Mouse (Mus musculus) MEL (cell line): ENCODE results near the gene Ugt1a9. TPM values are rescaled to one million over a fixed set of nuclear protein-coding genes. Genes with fewer than 3 reads are reported as not detected.
"Not testable (repeated sequence)": the region's sequence is repeated elsewhere in the genome, so short reads cannot be mapped to it uniquely, and the experiment has no call there.

ENCODE experiments used
- DNase-seq: peaks from one replicate; pipeline ENCODE4 v3.0.0; 2011; ENCODE audit warnings: low read depth, low spot score
- H3K27ac ChIP-seq: 2 replicates; pipeline ENCODE4 v1.5.1; 2012; ENCODE audit warnings: low read depth, mild to moderate bottlenecking, control low read depth, low read length, moderate library complexity; ENCODE audit not compliant: control insufficient read depth
- H3K27me3 ChIP-seq, 2 experiments: fragments of 150-350 bp in 1 of 2; sonication (generic) in 1 of 2; 2 replicates each; pipeline ENCODE4 v1.6.1; 2012; ENCODE audit warnings: low read length in 2 of 2, mild to moderate bottlenecking in 2 of 2, improper control_type of control experiment in 1 of 2, moderate library complexity in 1 of 2; ENCODE audit not compliant: insufficient read depth in 2 of 2, control insufficient read depth in 1 of 2
- H3K36me3 ChIP-seq, 2 experiments: 2 replicates each; pipeline ENCODE4 v1.6.1; 2012 to 2014; ENCODE audit warnings: low read length in 2 of 2, improper control_type of control experiment in 1 of 2, inconsistent platforms in 1 of 2, mild to moderate bottlenecking in 1 of 2; ENCODE audit not compliant: insufficient read depth in 2 of 2, control insufficient read depth in 1 of 2
- H3K4me1 ChIP-seq, 2 experiments: fragments of 150-350 bp in 1 of 2; sonication (generic) in 1 of 2; 2 replicates each; pipeline ENCODE4 v1.6.1; 2012; ENCODE audit warnings: low read length in 2 of 2, improper control_type of control experiment in 1 of 2, mild to moderate bottlenecking in 1 of 2; ENCODE audit not compliant: insufficient read depth in 2 of 2, control insufficient read depth in 1 of 2
- H3K4me3 ChIP-seq, 2 experiments: fragments of 150-350 bp in 1 of 2; sonication (generic) in 1 of 2; 2 replicates each; pipeline ENCODE4 v1.5.1; 2012; ENCODE audit warnings: low read depth in 2 of 2, low read length in 2 of 2, mild to moderate bottlenecking in 2 of 2, moderate library complexity in 2 of 2, control low read depth in 1 of 2, improper control_type of control experiment in 1 of 2; ENCODE audit not compliant: control insufficient read depth in 1 of 2, insufficient read depth in 1 of 2
- H3K79me2 ChIP-seq: 2 replicates; pipeline ENCODE4 v1.6.1; 2012; ENCODE audit warnings: mild to moderate bottlenecking, low read length, moderate library complexity; ENCODE audit not compliant: control insufficient read depth, poor library complexity, insufficient read depth
- H3K9ac ChIP-seq: 2 replicates; pipeline ENCODE4 v1.6.1; 2012; ENCODE audit warnings: low read depth, mild to moderate bottlenecking, control low read depth, low read length, moderate library complexity; ENCODE audit not compliant: control insufficient read depth, poor library complexity, severe bottlenecking
- H3K9me3 ChIP-seq: fragments of 150-350 bp; sonication (generic); replicated peaks from 2 replicates; pipeline ENCODE4 v1.6.1; 2012; ENCODE audit warnings: mild to moderate bottlenecking, low read length, improper control_type of control experiment, moderate library complexity; ENCODE audit not compliant: insufficient read depth
- CTCF ChIP-seq, 3 experiments: IDR thresholded peaks in 2 of 3; conservative IDR thresholded peaks in 1 of 3; 2 replicates each; pipeline ENCODE4 v1.5.1; 2011 to 2012; ENCODE audit warnings: low read length in 3 of 3, low read depth in 2 of 3, mild to moderate bottlenecking in 2 of 3, improper control_type of control experiment in 1 of 3, inconsistent platforms in 1 of 3, mixed read lengths in 1 of 3, moderate library complexity in 1 of 3; ENCODE audit not compliant: control insufficient read depth in 1 of 3, insufficient read depth in 1 of 3, poor library complexity in 1 of 3, severe bottlenecking in 1 of 3
- ETS1 ChIP-seq: IDR thresholded peaks from 2 replicates; pipeline ENCODE4 v1.6.1; 2012; ENCODE audit warnings: low read depth, mild to moderate bottlenecking, inconsistent platforms, low read length, improper control_type of control experiment, moderate library complexity
- RAD21 ChIP-seq: IDR thresholded peaks from 2 replicates; pipeline ENCODE4 v1.6.1; 2011; ENCODE audit warnings: mild to moderate bottlenecking, low read depth, low read length, improper control_type of control experiment
- RCOR1 ChIP-seq: IDR thresholded peaks from 2 replicates; pipeline ENCODE4 v1.6.1; 2012; ENCODE audit warnings: low read depth, mild to moderate bottlenecking, inconsistent platforms, low read length, improper control_type of control experiment
- SMC3 ChIP-seq: IDR thresholded peaks from 2 replicates; pipeline ENCODE4 v1.6.1; 2011; ENCODE audit warnings: low read depth, low read length, improper control_type of control experiment
- ZC3H11A ChIP-seq: IDR thresholded peaks from 2 replicates; pipeline ENCODE4 v1.6.1; 2012; ENCODE audit warnings: low read depth, mild to moderate bottlenecking, inconsistent platforms, low read length, improper control_type of control experiment
- polyA plus RNA-seq, 2 experiments: library from polyadenylated mRNA; stranded (reverse) in 1 of 2; unstranded in 1 of 2; fragments of >175 nt in 1 of 2; fragments of >200 nt in 1 of 2; gene quantifications; 2 replicates each; pipeline versions ENCODE4 v1.2.1 to v1.2.4; 2012; ENCODE audit warnings: low replicate concordance in 2 of 2, low read depth in 1 of 2; ENCODE audit not compliant: insufficient read length in 2 of 2, insufficient read depth in 1 of 2, missing spikeins in 1 of 2
- total RNA-seq: library from RNA; depleted of rRNA; stranded (reverse); fragments of 300-350 nt; gene quantifications from 2 replicates; pipeline ENCODE4 v1.2.3, GENCODE M21; 2012

The Ugt1a9 gene
- total and polyA plus RNA-seq, 3 experiments = not detected

GRCm38 (mm10) chr1:88138145-88138544, 67.5 kb downstream of the Ugt1a9 start:
- Histone ChIP-seq H3K4me1 (no peaks in the 10 kb centered on the region), H3K9me3 (no peaks in the 10 kb centered on the region), H3K36me3 (no peaks in the 10 kb centered on the region), H3K79me2 (no peaks in the 10 kb centered on the region), H3K27ac (no peak overlapping the region), H3K9ac (no peak overlapping the region), H3K4me3 (no peak overlapping the region), H3K27me3 (no peaks in the 10 kb centered on the region)
- DNase-seq = no peak
- TF ChIP-seq ZC3H11A = no peak
- no peak for TF ChIP-seq RCOR1
- TF ChIP-seq ETS1 = no peak

DNA sequence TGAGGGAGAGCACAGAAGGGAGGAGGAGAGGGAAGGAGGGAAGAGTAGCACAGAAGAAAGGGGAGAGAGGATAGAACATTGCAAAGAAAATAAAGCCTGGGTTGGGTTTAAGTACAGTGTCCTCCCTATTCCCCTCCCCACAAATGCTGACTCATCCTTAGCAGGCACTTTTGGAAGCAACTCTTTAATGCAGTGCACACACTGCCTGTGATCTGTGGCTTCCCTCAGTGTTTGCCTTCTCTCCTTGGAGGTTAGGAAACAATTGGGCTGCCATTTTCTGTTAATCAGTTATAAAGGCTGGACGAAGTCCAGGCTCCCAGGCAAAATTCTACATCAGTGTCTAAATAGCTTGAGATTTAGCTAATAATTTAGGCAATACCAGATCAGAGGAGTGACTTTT, 69.9 kb downstream of the Ugt1a9 start:
- H3K9me3 ChIP-seq, H3K27ac ChIP-seq, DNase-seq, H3K79me2 ChIP-seq, H3K4me1 ChIP-seq, H3K27me3 ChIP-seq, H3K9ac ChIP-seq, H3K36me3 ChIP-seq, H3K4me3 ChIP-seq: not testable (repeated sequence)

- not testable (repeated sequence) for H3K9me3 ChIP-seq, H3K79me2 ChIP-seq, H3K27me3 ChIP-seq, H3K9ac ChIP-seq, H3K4me3 ChIP-seq
- DNase-seq = peak; percentile 40
- peak; percentile 33 to 55 (median 44); a peak in 4 of 6 replicates for TF ChIP-seq CTCF (IDR thresholded peaks at IDR 0.05 in 2 of 3, conservative IDR thresholded peaks at IDR 0.05 in 1 of 3; ENCODE audit: control insufficient read depth in 1 of 3, insufficient read depth in 1 of 3, low read depth in 2 of 3, low read length in 3 of 3, poor library complexity in 1 of 3, severe bottlenecking in 1 of 3)
- TF ChIP-seq RAD21 = peak; percentile 33
- peak; percentile 41 for TF ChIP-seq SMC3
- TF ChIP-seq, all 39 proteins: peak for 3; not testable (repeated sequence) for 36
- H3K4me1 ChIP-seq, H3K27ac ChIP-seq, H3K36me3 ChIP-seq: not testable (repeated sequence)
Measured at GRCm38 (mm10) chr1:88143966-88144675, 73.5 kb downstream of the Ugt1a9 start.

- not testable (repeated sequence) for H3K4me3 ChIP-seq, H3K27ac ChIP-seq, H3K27me3 ChIP-seq, H3K36me3 ChIP-seq, H3K79me2 ChIP-seq, H3K4me1 ChIP-seq, H3K9ac ChIP-seq, H3K9me3 ChIP-seq
- peak; percentile 28; the same call in 1 of the 2 replicates for TF ChIP-seq SMC3
- TF ChIP-seq RAD21 = peak; percentile 10
- TF ChIP-seq RCOR1 = peak; percentile 51; the same call in 1 of the 2 replicates
- TF ChIP-seq CTCF (IDR thresholded peaks at IDR 0.05 in 2 of 3, conservative IDR thresholded peaks at IDR 0.05 in 1 of 3; ENCODE audit: control insufficient read depth in 1 of 3, insufficient read depth in 1 of 3, low read depth in 2 of 3, low read length in 3 of 3, poor library complexity in 1 of 3, severe bottlenecking in 1 of 3) = peak; percentile 2 to 33 (median 33); a peak in 3 of 6 replicates
- peak; percentile 13 for DNase-seq
Measured at GRCm38 (mm10) chr1:88145278-88145677, 74.7 kb downstream of the Ugt1a9 start.

DNA sequence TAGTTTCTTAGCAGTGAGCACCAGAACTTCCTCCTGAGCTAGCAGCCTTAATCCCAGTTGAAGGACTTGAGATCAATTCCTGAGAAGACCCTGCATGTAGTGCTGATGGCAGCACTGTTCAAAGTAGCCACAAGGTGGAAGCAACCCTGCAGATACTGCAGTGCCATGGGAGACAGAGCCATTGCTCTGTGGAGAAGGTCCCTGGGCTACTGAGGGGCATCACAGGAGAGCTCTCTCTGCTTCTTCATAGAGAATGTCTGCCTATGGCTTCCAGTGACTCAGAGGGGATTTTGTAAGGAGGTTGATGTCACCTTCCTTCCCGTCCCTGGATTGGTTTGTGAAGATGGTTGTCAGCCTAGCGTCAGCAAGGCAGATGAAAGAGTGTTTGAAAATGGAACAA, 79.5 kb downstream of the Ugt1a9 start:
- DNase-seq, H3K9me3 ChIP-seq, H3K4me3 ChIP-seq: not testable (repeated sequence)

More for the DNA sequence above, 79.5 kb downstream of the Ugt1a9 start:
- H3K9ac ChIP-seq, H3K27me3 ChIP-seq, H3K4me1 ChIP-seq, H3K79me2 ChIP-seq, H3K27ac ChIP-seq, H3K36me3 ChIP-seq: not testable (repeated sequence)
